10 mouse cellular contexts compared by ENCODE assay signal in genomic region chr7:79502152-79503102, GRCm38 (mm10). TPM values are rescaled to one million over a fixed set of nuclear protein-coding genes. Genes with fewer than 3 reads are reported as not detected.
A peak's percentile ranks its signal among the peaks of the same experiment; 100 is the strongest.
DNase-seq lines count a peak whose midpoint lies in the region; ATAC-seq and TF ChIP-seq lines count a peak whose summit lies in the region.
"Had no signal": no experiment of that assay in that cellular context is flagged by ENCODE, and none has a peak within 500 bp of the region (broad histone marks: within the 10 kb centered on the region; RNA-seq: fewer than 3 reads in every experiment).

No protein-coding gene starts in this region.

- TF ChIP-seq POLR2A in cortical plate, adult 2 months (IDR thresholded peaks at IDR 0.05; ENCODE audit: extremely low read depth, insufficient read depth, low read length): 0 out of 2 replicates have a peak, but pooled peaks have one; percentile 29

- no peak overlapping the region for H3K4me3 ChIP-seq in lung, embryonic 14.5 days (ENCODE audit: low read depth, low read length)
- no peak overlapping the region for H3K4me3 ChIP-seq in lung, postnatal 0 days (ENCODE audit: low read depth, low read length)
- peak overlapping the region; percentile 67 for H3K4me3 ChIP-seq in cortical plate, adult 2 months (ENCODE audit: insufficient read depth, low read length)
- H3K4me3 ChIP-seq in hindbrain, embryonic 11.5 days (ENCODE audit: low read depth, low read length): peak overlapping the region; percentile 90
- H3K4me3 ChIP-seq in neural tube, embryonic 12.5 days: peak overlapping the region; percentile 87
- no peak overlapping the region for H3K4me3 ChIP-seq in heart, embryonic 12.5 days
- H3K4me3 ChIP-seq: heart, embryonic 10.5 days had no signal

- no peaks in the 10 kb centered on the region for H3K4me1 ChIP-seq in lung, embryonic 14.5 days (ENCODE audit: insufficient read depth)
- no peaks in the 10 kb centered on the region for H3K4me1 ChIP-seq in lung, postnatal 0 days (ENCODE audit: insufficient read depth, low read depth, low read length)
- 0 out of 2 replicates have a peak, but pooled peaks cover 1% of the 10 kb centered on the region for H3K4me1 ChIP-seq in cortical plate, adult 2 months (ENCODE audit: control insufficient read depth, insufficient read depth, low read length)
- H3K4me1 ChIP-seq in hindbrain, embryonic 11.5 days (replicated peaks; ENCODE audit: control insufficient read depth, insufficient read depth, low read length): no peaks in the 10 kb centered on the region
- peaks cover 12% of the 10 kb centered on the region; the same call in 1 of the 2 replicates for H3K4me1 ChIP-seq in neural tube, embryonic 12.5 days
- H3K4me1 ChIP-seq in heart, embryonic 12.5 days (replicated peaks): peaks cover 14% of the 10 kb centered on the region

- no peaks in the 10 kb centered on the region for H3K36me3 ChIP-seq in lung, embryonic 14.5 days (ENCODE audit: insufficient read depth)
- no peaks in the 10 kb centered on the region for H3K36me3 ChIP-seq in lung, postnatal 0 days (ENCODE audit: insufficient read depth, low read length)
- H3K36me3 ChIP-seq in hindbrain, embryonic 11.5 days (ENCODE audit: control insufficient read depth, insufficient read depth, low read length): no peaks in the 10 kb centered on the region
- peaks cover 13% of the 10 kb centered on the region for H3K36me3 ChIP-seq in neural tube, embryonic 12.5 days
- no peaks in the 10 kb centered on the region for H3K36me3 ChIP-seq in heart, embryonic 12.5 days
- H3K36me3 ChIP-seq: heart, embryonic 10.5 days had no signal

- no peak for ATAC-seq in lung, embryonic 14.5 days (ENCODE audit: insufficient read depth)
- no peak for ATAC-seq in lung, postnatal 0 days
- no peak for ATAC-seq in hindbrain, embryonic 11.5 days (ENCODE audit: low FRiP score)
- no peak for ATAC-seq in neural tube, embryonic 12.5 days (ENCODE audit: low FRiP score, low read depth)
- ATAC-seq in activated CD4-positive, CD25-positive, alpha-beta regulatory T cell, adult 4 months: no peak
- no peak for ATAC-seq in heart, embryonic 12.5 days (ENCODE audit: insufficient number of reproducible peaks, low FRiP score)

- no peak overlapping the region for H3K4me2 ChIP-seq in lung, embryonic 14.5 days
- no peak overlapping the region for H3K4me2 ChIP-seq in lung, postnatal 0 days (replicated peaks; ENCODE audit: low read depth, low read length)
- H3K4me2 ChIP-seq in hindbrain, embryonic 11.5 days (replicated peaks; ENCODE audit: low read depth, low read length): peak overlapping the region; percentile 96
- H3K4me2 ChIP-seq in neural tube, embryonic 12.5 days (replicated peaks): peak overlapping the region; percentile 90
- no peak overlapping the region for H3K4me2 ChIP-seq in heart, embryonic 12.5 days

- no peak for TF ChIP-seq CTCF in lung, embryonic 14.5 days (IDR thresholded peaks at IDR 0.05; ENCODE audit: low read depth)
- no peak for TF ChIP-seq CTCF in lung, postnatal 0 days (IDR thresholded peaks at IDR 0.05)
- no peak for TF ChIP-seq CTCF in cortical plate, adult 2 months (IDR thresholded peaks at IDR 0.05; ENCODE audit: extremely low read depth, insufficient read depth, low read length)

- peak; percentile 43 for DNase-seq in lung, embryonic 14.5 days
- no peak for DNase-seq in lung, postnatal 0 days (ENCODE audit: low spot score)
- peak; percentile 47 for DNase-seq in hindbrain, embryonic 11.5 days (ENCODE audit: low spot score)
- no peak for DNase-seq in lung, postnatal 25 days (ENCODE audit: low spot score)
- DNase-seq: kidney, adult 18-20 months had no signal

- H3K27me3 ChIP-seq in lung, embryonic 14.5 days (ENCODE audit: insufficient read depth, low read length): peaks cover 100% of the 10 kb centered on the region
- H3K27me3 ChIP-seq in lung, postnatal 0 days (replicated peaks; ENCODE audit: insufficient read depth, low read length): peaks cover 98% of the 10 kb centered on the region
- peaks cover 52% of the 10 kb centered on the region for H3K27me3 ChIP-seq in hindbrain, embryonic 11.5 days (ENCODE audit: control insufficient read depth, insufficient read depth, low read length)
- H3K27me3 ChIP-seq in neural tube, embryonic 12.5 days (replicated peaks): peaks cover 50% of the 10 kb centered on the region
- peaks cover 100% of the 10 kb centered on the region for H3K27me3 ChIP-seq in heart, embryonic 12.5 days (replicated peaks)

- no peak for TF ChIP-seq EP300 in lung, postnatal 0 days (IDR thresholded peaks at IDR 0.05)

- H3K27ac ChIP-seq in lung, embryonic 14.5 days (ENCODE audit: low read depth): no peak overlapping the region
- H3K27ac ChIP-seq in lung, postnatal 0 days (ENCODE audit: low read length): no peak overlapping the region
- H3K27ac ChIP-seq in cortical plate, adult 2 months (ENCODE audit: insufficient read depth, low read length): peak overlapping the region; percentile 67
- H3K27ac ChIP-seq in hindbrain, embryonic 11.5 days (ENCODE audit: low read depth, low read length): peak overlapping the region; percentile 93
- peak overlapping the region; percentile 98 for H3K27ac ChIP-seq in neural tube, embryonic 12.5 days
- no peak overlapping the region for H3K27ac ChIP-seq in heart, embryonic 12.5 days (ENCODE audit: poor library complexity, severe bottlenecking)
- H3K27ac ChIP-seq: heart, embryonic 10.5 days had no signal

- H3K9ac ChIP-seq in lung, embryonic 14.5 days: no peak overlapping the region
- H3K9ac ChIP-seq in lung, postnatal 0 days (replicated peaks; ENCODE audit: low read depth): no peak overlapping the region
- peak overlapping the region; percentile 99 for H3K9ac ChIP-seq in hindbrain, embryonic 11.5 days (ENCODE audit: low read depth, low read length)
- H3K9ac ChIP-seq in neural tube, embryonic 12.5 days: peak overlapping the region; percentile 100
- no peak overlapping the region for H3K9ac ChIP-seq in heart, embryonic 12.5 days

- H3K9me3 ChIP-seq in lung, embryonic 14.5 days (ENCODE audit: low read depth, low read length): no peaks in the 10 kb centered on the region
- no peaks in the 10 kb centered on the region for H3K9me3 ChIP-seq in lung, postnatal 0 days (ENCODE audit: low read length)
- H3K9me3 ChIP-seq in hindbrain, embryonic 11.5 days (ENCODE audit: control insufficient read depth, low read length): no peaks in the 10 kb centered on the region
- H3K9me3 ChIP-seq in neural tube, embryonic 12.5 days: no peaks in the 10 kb centered on the region
- 0 out of 2 replicates have a peak, but pooled peaks cover 3% of the 10 kb centered on the region for H3K9me3 ChIP-seq in heart, embryonic 12.5 days (replicated peaks)
- H3K9me3 ChIP-seq: heart, embryonic 10.5 days had no signal

- WGBS in lung, embryonic 14.5 days: 8% methylated on average over 10 of the region's 10 CpGs
- WGBS in lung, postnatal 0 days: 9% methylated on average over 10 of the region's 10 CpGs
- 13% methylated on average over 10 of the region's 10 CpGs for WGBS in hindbrain, embryonic 11.5 days
- WGBS in neural tube, embryonic 12.5 days: 4% methylated on average over 10 of the region's 10 CpGs
- WGBS in heart, embryonic 12.5 days: 4% methylated on average over 10 of the region's 10 CpGs

RNA-seq across cellular contexts. Expression of gene Polg, which starts 36.3 kb away (rescaled TPM):
- polyA plus RNA-seq in lung, embryonic 14.5 days (2014; fragmentation: Nextera tagmentation; extraction: Ambion mirVana): 53.9 and 65.0 TPM in 2 replicates
- polyA plus RNA-seq in lung, postnatal 0 days (2015; fragmentation: Nextera tagmentation; extraction: Ambion mirVana): 32.3 and 39.9 TPM in 2 replicates
- 80.9 and 87.1 TPM in 2 replicates for polyA plus RNA-seq in cortical plate, adult 2 months (2012; rRNA removed)
- 22.5 and 26.3 TPM in 2 replicates for polyA plus RNA-seq in hindbrain, embryonic 11.5 days (2014; fragmentation: Nextera tagmentation; extraction: Ambion mirVana)
- 45.6 and 48.5 TPM in 2 replicates for polyA plus RNA-seq in neural tube, embryonic 12.5 days (2016; fragmentation: Nextera tagmentation; extraction: Ambion mirVana)
- polyA plus RNA-seq in activated CD4-positive, CD25-positive, alpha-beta regulatory T cell, adult 4 months (2017; shearing (Covaris generic)): 10 to 100 TPM; 22.5 to 23.1 TPM
- polyA plus RNA-seq in heart, embryonic 12.5 days (2016; fragmentation: Nextera tagmentation; extraction: Ambion mirVana): 37.9 and 39.6 TPM in 2 replicates

Comparison
In these comparisons a context has a peak if more than half of its experiments do, and no peak if none do; other contexts are left out.
1. DNase-seq: peak in lung, embryonic 14.5 days (single experiment) and hindbrain, embryonic 11.5 days (single experiment); none in lung, postnatal 0 days (single experiment) and lung, postnatal 25 days (single experiment).
2. H3K27ac ChIP-seq: peak in cortical plate, adult 2 months (single experiment), hindbrain, embryonic 11.5 days (single experiment) and neural tube, embryonic 12.5 days (single experiment); none in lung, embryonic 14.5 days (single experiment), lung, postnatal 0 days (single experiment) and heart, embryonic 12.5 days (single experiment).
3. H3K4me2 ChIP-seq: peak in hindbrain, embryonic 11.5 days (single experiment) and neural tube, embryonic 12.5 days (single experiment); none in lung, embryonic 14.5 days (single experiment), lung, postnatal 0 days (single experiment) and heart, embryonic 12.5 days (single experiment).
4. H3K4me3 ChIP-seq: peak in cortical plate, adult 2 months (single experiment), hindbrain, embryonic 11.5 days (single experiment) and neural tube, embryonic 12.5 days (single experiment); none in lung, embryonic 14.5 days (single experiment), lung, postnatal 0 days (single experiment) and heart, embryonic 12.5 days (single experiment).
5. H3K9ac ChIP-seq: peak in hindbrain, embryonic 11.5 days (single experiment) and neural tube, embryonic 12.5 days (single experiment); none in lung, embryonic 14.5 days (single experiment), lung, postnatal 0 days (single experiment) and heart, embryonic 12.5 days (single experiment).